Mouse (Mus musculus) forebrain, embryonic 16.5 days (tissue): ENCODE data around the gene Kremen1. TPM values are rescaled to one million over a fixed set of nuclear protein-coding genes. Genes with fewer than 3 reads are reported as not detected.

Source experiments
- ATAC-seq: fragments of 200-750 bp; cut with Nextera tagmentation; 2 replicates; pipeline ENCODE4 v1.8.0; 2017; ENCODE audit warnings: mild to moderate bottlenecking, moderate library complexity
- H3K27ac ChIP-seq: fragments of 300-500 bp; sonication (generic); 2 replicates; pipeline ENCODE4 v1.5.1; 2014; ENCODE audit warnings: low read length, control low read depth
- H3K27me3 ChIP-seq: fragments of 300-500 bp; sonication (generic); replicated peaks from 2 replicates; pipeline ENCODE4 v1.6.1; 2014; ENCODE audit warnings: low read length; ENCODE audit not compliant: control insufficient read depth, insufficient read depth
- H3K36me3 ChIP-seq: fragments of 300-500 bp; sonication (generic); 2 replicates; pipeline ENCODE4 v1.6.1; 2014; ENCODE audit not compliant: control insufficient read depth, insufficient read depth
- H3K4me1 ChIP-seq: fragments of 300-500 bp; sonication (generic); replicated peaks from 2 replicates; pipeline ENCODE4 v1.6.1; 2014; ENCODE audit warnings: low read length; ENCODE audit not compliant: control insufficient read depth, insufficient read depth
- H3K4me2 ChIP-seq: fragments of 300-500 bp; sonication (generic); 2 replicates; pipeline ENCODE4 v1.6.1; 2014; ENCODE audit warnings: mild to moderate bottlenecking, low read length, control low read depth
- H3K4me3 ChIP-seq: fragments of 300-500 bp; sonication (generic); replicated peaks from 2 replicates; pipeline ENCODE4 v1.5.1; 2014; ENCODE audit warnings: mild to moderate bottlenecking, low read length, control low read depth
- H3K9ac ChIP-seq: fragments of 300-500 bp; sonication (generic); replicated peaks from 2 replicates; pipeline ENCODE4 v1.6.1; 2014; ENCODE audit warnings: low read depth, low read length, control low read depth
- H3K9me3 ChIP-seq: fragments of 300-500 bp; sonication (generic); 2 replicates; pipeline ENCODE4 v1.6.1; 2016; ENCODE audit warnings: low read length; ENCODE audit not compliant: control insufficient read depth
- WGBS: fragments of 180-500 bp; shearing (Covaris S2); extraction: QIAGEN DNeasy Blood & Tissue Kit; methylation state at CpG from one replicate; pipeline ENCODE4 v1.1.7; 2014; 5-methylcytosine and 5-hydroxymethylcytosine counted together
- polyA plus RNA-seq: library from polyadenylated mRNA; unstranded; fragments of >200 nt; fragmentation: Nextera tagmentation; extraction: Ambion mirVana; gene quantifications from 2 replicates; pipeline ENCODE4 v1.2.1, GENCODE M21; 2015

Kremen1 gene
- polyA plus RNA-seq, 1 experiment from 2014 or later, result 4.7 TPM

DNA sequence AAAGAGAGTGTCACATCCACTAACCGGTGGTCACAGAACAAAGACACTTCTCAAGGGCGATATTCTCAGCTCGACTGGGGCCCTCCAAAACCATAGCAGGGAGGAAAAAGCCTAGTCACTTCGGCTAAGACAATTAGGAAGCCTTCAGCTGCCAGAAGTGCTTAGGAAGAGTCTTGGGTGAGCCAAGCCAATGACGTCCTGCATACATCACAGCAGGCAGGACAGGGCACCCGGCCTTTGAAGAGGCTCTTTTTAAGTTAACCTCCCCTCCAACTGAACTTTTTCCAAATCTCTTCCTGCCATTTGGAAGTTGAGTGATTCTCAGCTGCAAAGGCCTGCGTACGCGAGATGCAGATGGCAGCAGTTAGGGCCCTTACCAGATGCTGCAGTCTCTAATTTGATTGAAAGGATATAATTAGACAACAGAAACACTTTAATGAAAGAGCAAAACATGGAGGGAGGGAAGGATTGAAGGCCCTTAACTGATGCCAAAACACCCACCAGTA lies 5.8 kb downstream of the Kremen1 start:
- no peak overlapping the region for H3K4me2 ChIP-seq
- no peaks in the 10 kb centered on the region for H3K36me3 ChIP-seq
- H3K4me1 ChIP-seq, result peaks cover 29% of the 10 kb centered on the region
- no peaks in the 10 kb centered on the region for H3K9me3 ChIP-seq
- ATAC-seq, result peak; percentile 86
- peak overlapping the region; percentile 67 for H3K27ac ChIP-seq
- no peak overlapping the region for H3K9ac ChIP-seq
- WGBS, result 5% methylated on average over 9 of the region's 9 CpGs
- H3K27me3 ChIP-seq, result no peaks in the 10 kb centered on the region
- H3K4me3 ChIP-seq, result no peak overlapping the region

DNA sequence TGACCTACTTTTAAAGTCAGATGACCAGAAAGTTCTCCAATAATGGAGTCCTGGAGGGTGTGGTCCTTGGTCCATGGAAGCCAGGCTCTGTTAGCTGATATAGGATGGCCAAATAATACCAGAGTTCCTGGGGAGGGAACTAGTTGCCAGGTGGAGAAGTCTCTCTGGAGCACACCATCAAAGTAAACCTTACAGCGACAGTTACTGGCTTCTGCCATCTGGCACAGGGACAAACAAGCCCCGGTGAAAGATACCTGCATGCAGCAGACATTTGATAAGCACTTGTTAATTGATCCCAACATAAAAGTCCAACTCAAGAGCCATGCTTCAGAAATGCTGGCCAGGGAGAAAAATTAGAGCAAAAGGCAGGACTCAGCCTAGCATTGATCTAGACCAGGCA lies 7.3 kb downstream of the Kremen1 start:
- Histone ChIP-seq H3K27ac (no peak overlapping the region), H3K4me2 (no peak overlapping the region), H3K36me3 (no peaks in the 10 kb centered on the region), H3K4me3 (no peak overlapping the region), H3K9ac (no peak overlapping the region), H3K4me1 (peaks cover 24% of the 10 kb centered on the region), H3K9me3 (no peaks in the 10 kb centered on the region), H3K27me3 (no peaks in the 10 kb centered on the region)
- 69% methylated on average over 2 of the region's 2 CpGs for WGBS
- ATAC-seq, result no peak

DNA sequence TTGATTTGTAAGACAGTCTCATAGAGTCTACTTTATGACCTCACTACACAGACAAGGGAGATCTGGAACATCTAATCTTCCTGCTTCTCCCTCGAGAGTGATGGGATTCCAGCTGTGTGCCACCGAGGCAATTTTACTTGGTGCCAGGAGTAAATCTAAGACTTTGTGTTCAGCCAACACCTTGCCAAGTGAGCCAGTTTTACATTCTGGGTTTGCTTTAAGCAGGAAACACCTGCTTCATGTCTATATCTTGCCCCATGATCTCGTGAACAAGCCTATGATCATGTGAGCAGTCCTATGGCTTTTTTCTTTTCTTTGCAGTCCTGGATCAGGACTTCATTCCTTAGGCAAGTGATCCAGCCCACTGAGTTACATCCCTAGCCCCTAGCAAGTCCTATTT lies 7.8 kb downstream of the Kremen1 start:
- H3K36me3 ChIP-seq, result no peaks in the 10 kb centered on the region
- H3K4me2 ChIP-seq, result no peak overlapping the region
- H3K9ac ChIP-seq, result no peak overlapping the region
- 71% methylated on average over 3 of the region's 3 CpGs for WGBS
- peaks cover 24% of the 10 kb centered on the region for H3K4me1 ChIP-seq
- H3K27me3 ChIP-seq, result no peaks in the 10 kb centered on the region
- H3K9me3 ChIP-seq, result no peaks in the 10 kb centered on the region
- ATAC-seq, result no peak
- no peak overlapping the region for H3K27ac ChIP-seq
- H3K4me3 ChIP-seq, result no peak overlapping the region

DNA sequence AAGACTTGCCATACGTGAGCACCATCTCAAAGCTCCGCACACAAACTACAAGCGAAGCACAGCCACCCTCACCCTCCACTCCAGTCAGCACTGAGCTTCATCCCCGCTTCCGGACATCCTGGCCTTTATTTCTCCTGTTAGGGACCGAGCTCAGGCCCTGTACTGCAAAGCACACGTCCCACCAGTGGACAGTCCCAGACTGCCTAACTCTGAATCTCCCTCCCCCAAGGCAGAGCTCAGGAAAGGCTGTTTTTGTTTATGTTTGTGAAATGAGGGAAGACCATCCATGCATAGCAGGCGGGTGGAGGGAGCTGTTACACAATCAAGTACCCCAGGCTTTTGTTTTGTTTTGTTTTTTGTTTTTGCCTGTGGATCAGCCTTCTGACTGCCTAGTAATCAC lies 8.6 kb downstream of the Kremen1 start:
- no peaks in the 10 kb centered on the region for H3K9me3 ChIP-seq
- no peak overlapping the region for H3K27ac ChIP-seq
- H3K4me3 ChIP-seq, result no peak overlapping the region
- no peak overlapping the region for H3K4me2 ChIP-seq
- WGBS, result 75% methylated on average over 8 of the region's 8 CpGs
- no peaks in the 10 kb centered on the region for H3K27me3 ChIP-seq
- no peak overlapping the region for H3K9ac ChIP-seq
- no peaks in the 10 kb centered on the region for H3K36me3 ChIP-seq
- H3K4me1 ChIP-seq, result peaks cover 24% of the 10 kb centered on the region
- no peak for ATAC-seq

DNA sequence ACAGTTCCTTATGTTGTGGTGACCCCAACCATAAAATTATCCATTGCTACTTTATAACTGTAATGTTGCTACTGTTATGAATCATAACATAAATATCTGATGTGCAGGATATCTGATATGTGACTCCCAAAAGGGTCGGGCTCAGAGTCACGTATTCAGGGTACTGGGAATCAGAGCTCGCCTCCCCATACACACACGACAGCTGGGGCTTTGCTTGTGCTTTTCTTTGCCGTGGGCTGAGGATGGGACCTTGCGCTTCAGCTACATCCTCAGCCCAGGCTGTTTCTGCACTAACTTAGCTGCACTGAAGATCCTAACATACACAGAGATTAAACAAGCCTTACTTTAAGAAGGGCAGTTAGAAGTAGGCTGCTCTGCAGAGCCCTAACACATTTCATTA lies 10.2 kb downstream of the Kremen1 start:
- WGBS, result 77% methylated on average over 6 of the region's 6 CpGs
- Histone ChIP-seq H3K27ac (no peak overlapping the region), H3K27me3 (no peaks in the 10 kb centered on the region), H3K36me3 (no peaks in the 10 kb centered on the region), H3K4me3 (no peak overlapping the region), H3K9me3 (no peaks in the 10 kb centered on the region), H3K9ac (no peak overlapping the region), H3K4me2 (no peak overlapping the region), H3K4me1 (peaks cover 13% of the 10 kb centered on the region)
- ATAC-seq, result no peak

DNA sequence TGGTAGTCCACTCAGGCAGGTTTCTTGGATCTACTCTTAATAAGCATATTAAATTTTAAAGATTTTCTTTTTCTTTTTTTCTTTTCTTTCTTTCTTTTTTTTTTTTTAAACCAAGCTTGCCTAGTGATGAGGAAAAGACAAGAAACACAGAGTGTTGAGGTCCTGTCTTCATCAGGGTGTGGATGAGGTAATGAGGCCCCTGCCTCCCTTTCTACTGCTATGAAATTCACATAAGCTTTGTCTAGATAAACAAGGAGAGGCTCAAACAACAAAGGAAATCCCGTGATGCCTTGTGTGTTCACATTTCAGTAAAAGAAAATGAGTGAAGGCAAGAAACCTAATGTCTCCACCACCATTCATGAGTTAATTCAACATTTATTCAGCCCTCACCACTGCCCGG lies 13.2 kb downstream of the Kremen1 start:
- 5% methylated on average over 2 of the region's 2 CpGs for WGBS
- Histone ChIP-seq H3K36me3 (no peaks in the 10 kb centered on the region), H3K4me3 (no peak overlapping the region), H3K9me3 (no peaks in the 10 kb centered on the region), H3K27me3 (no peaks in the 10 kb centered on the region), H3K27ac (no peak overlapping the region), H3K4me1 (peaks cover 13% of the 10 kb centered on the region), H3K9ac (no peak overlapping the region), H3K4me2 (no peak overlapping the region)
- no peak for ATAC-seq

DNA sequence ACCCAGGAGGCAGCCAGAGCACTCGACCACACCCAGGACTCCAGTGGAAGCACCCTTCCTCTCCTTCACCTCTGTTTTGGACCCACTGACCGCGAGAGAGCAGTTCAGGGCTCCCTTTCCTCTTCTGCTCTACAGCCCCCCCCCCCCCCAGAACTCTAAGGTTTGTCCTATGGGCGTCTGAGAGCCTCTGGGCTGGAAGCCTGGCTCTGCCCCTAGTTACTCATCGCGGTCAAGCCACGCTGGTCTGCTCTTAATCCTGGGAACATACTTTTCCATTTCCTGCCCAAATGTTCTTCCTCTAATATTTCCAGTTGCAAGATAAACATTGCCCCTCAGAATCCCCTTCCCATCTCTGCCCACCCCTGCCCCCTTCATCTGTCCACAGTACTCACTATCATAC lies 15.9 kb downstream of the Kremen1 start:
- Histone ChIP-seq H3K4me3 (no peak overlapping the region), H3K4me2 (no peak overlapping the region), H3K9me3 (no peaks in the 10 kb centered on the region), H3K27ac (no peak overlapping the region), H3K36me3 (no peaks in the 10 kb centered on the region), H3K27me3 (no peaks in the 10 kb centered on the region), H3K9ac (no peak overlapping the region), H3K4me1 (peaks cover 13% of the 10 kb centered on the region)
- WGBS, result 89% methylated on average over 7 of the region's 7 CpGs
- no peak for ATAC-seq

DNA sequence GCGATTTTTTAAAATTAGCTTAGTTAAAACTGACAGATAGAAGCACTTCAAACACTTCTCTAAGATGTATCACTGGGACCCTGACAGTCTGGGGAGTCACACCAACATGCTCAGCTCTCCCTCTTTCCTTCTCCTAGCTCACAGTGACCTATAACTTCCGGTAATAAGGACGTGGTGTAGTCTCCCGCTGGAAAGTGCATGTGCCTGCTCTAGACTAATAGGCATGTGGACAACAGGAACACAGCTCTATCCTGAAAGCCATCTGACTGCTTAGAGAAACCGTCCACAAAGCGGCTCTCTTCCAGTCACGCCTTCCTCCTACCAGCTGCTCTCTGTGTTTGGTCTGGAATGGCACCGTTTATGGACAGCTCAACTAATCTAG lies 16.6 kb downstream of the Kremen1 start:
- Histone ChIP-seq H3K4me1 (peaks cover 15% of the 10 kb centered on the region), H3K36me3 (no peaks in the 10 kb centered on the region), H3K4me2 (no peak overlapping the region), H3K27ac (no peak overlapping the region), H3K9ac (no peak overlapping the region), H3K4me3 (no peak overlapping the region), H3K9me3 (no peaks in the 10 kb centered on the region), H3K27me3 (no peaks in the 10 kb centered on the region)
- peak; percentile 49 for ATAC-seq
- 61% methylated on average over 8 of the region's 8 CpGs for WGBS

DNA sequence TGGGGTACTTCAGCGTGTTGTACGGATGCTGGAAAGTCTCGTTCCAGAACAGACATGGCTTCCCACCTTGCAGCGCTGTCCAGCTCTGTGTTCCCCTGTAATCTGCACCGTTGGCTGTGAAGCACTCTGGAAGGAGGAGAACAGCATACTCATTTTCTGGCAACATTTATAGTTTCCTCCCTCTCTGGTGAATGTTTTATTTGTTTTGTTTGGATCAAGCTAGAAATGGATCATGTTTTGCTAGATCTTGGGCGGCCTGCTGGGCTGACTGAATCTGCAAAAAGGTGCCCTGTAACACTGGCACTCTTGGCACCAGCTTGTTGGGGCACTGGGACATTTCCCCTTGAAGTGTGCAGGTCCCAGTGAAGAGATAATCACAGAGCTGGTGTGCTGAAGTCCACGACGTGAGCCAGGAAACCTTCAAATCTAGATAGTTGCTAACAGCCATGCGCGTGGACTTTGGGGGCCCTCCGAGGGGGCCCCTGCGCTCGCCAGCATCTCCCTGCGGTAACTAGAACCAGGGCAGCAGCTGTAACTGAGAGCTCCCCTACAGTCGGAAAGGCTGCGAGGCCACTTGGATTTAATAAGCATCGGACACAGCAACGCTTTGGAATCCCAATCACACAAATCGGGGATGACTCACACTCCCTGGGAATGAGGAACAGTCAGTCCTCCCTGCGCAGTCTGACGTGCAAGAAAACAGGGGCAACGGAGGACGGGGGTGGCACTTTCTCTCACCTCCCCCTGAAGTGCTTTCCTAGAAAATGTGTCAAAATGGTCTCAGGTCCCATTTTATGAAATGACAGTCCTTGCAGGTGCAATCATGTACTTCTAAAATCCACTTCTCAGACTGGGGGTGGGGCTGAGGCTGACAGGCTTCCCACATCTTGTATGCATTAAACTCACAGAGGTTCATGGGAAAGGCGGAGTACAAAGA lies 17.3 kb downstream of the Kremen1 start:
- 64% methylated on average over 24 of the region's 24 CpGs for WGBS
- Histone ChIP-seq H3K9me3 (no peaks in the 10 kb centered on the region), H3K4me2 (0 out of 2 replicates have a peak overlapping the region, but pooled peaks have one; percentile 10), H3K27ac (peak overlapping the region; percentile 31; the same call in 1 of the 2 replicates), H3K4me1 (peaks cover 18% of the 10 kb centered on the region), H3K4me3 (no peak overlapping the region), H3K9ac (no peak overlapping the region), H3K36me3 (no peaks in the 10 kb centered on the region), H3K27me3 (no peaks in the 10 kb centered on the region)
- peak; percentile 60 for ATAC-seq
